Mouse (Mus musculus) heart, postnatal 0 days (tissue): ENCODE measurements around the gene Nt5dc3.

Experiments used
- CTCF ChIP-seq: IDR thresholded peaks from 2 replicates; pipeline ENCODE4 v1.5.1; 2016; ENCODE audit warnings: antibody characterized with exemption, control low read depth, low read depth
- EP300 ChIP-seq: IDR thresholded peaks from 2 replicates; pipeline ENCODE4 v1.6.1; 2016; ENCODE audit warnings: antibody characterized with exemption, low read depth

DNA sequence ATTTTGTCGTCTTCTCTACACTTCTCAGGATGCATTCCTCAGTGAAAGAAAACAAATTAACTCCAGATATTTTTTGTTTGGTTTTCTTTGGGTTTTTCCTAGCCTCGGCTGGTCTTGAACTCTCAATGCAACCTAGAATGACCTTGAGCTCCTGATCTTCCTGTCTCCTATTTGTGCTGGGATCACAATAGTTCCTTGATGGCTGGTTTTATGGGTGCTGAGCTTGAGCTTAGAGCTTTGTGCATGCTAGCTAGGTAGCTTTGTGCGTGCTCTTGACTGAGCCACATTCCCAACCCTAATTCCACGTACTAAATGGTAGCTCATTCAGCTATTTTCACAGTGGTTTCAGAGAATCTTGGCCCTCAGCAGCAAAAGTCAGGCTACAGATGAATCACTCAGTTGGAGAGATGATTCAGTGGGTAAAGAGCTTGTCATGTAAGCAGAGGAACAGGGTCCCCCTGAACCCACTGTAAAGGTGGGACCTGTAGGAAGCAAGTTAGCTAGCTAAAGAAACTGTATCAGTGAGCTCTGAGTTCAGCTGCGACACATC lies 5.4 kb downstream of the Nt5dc3 start:
- no peak for TF ChIP-seq CTCF
- TF ChIP-seq EP300 = no peak
